Mouse (Mus musculus) right cerebral cortex, postnatal 14 days (tissue): ENCODE measurements at regions not wholly inside any gene's neighbourhood (a gene's known extent, or its start where the extent isn't known, plus 50 kb on each side); places are given as distances from the start of the nearest gene placed in this dataset.
A peak's percentile ranks its signal among the peaks of the same experiment; 100 is the strongest.

Experiments
- DNase-seq: peaks from one replicate; pipeline ENCODE4 v3.0.0; 2022

DNA sequence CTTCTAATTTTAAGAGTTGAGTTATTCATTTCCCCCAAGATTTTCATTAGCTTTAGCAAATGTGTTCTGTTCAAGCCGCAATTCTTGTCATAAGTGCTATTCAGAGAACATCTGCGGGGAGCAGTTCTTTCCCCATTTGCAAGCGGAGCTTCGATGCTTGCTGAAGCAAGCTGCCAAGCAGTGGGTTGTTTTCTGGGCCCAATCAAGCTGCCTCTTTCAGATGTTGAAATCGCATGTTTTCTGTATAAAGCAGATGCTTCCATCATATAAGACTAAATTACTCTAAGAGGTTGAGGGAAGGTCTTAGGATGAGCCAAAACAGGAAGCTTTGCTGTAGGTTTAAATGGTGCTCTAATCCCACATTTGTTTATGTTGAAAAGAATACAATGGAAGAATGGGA is 547.4 kb downstream of the Abca13 start:
- DNase-seq, result peak; percentile 8

GRCm38 (mm10) chr11:9780240-9780901 is 588.6 kb downstream of the Abca13 start:
- no peak for DNase-seq

GRCm38 (mm10) chr11:9793175-9793828 is 601.6 kb downstream of the Abca13 start:
- DNase-seq, result no peak

GRCm38 (mm10) chr11:9839636-9840035 is 647.9 kb downstream of the Abca13 start:
- no peak for DNase-seq

- no peak for DNase-seq
These were observed 676.9 kb downstream of the Abca13 start for GRCm38 (mm10) chr11:9868454-9869130.
